Mouse (Mus musculus) heart, postnatal 10 days (tissue): ENCODE measurements at regions not wholly inside any gene's neighbourhood (a gene's known extent, or its start where the extent isn't known, plus 50 kb on each side); places are given as distances from the start of the nearest gene placed in this dataset.

ENCODE experiments used
- DNase-seq, 2 experiments: peaks; one replicate each; pipeline ENCODE4 v3.0.0; 2021
- intact Hi-C: fragments of 180-260 bp; cut with DNase I; formaldehyde crosslinking; loops from one replicate; pipeline ENCODE4 v1.15.1; 2025

DNA sequence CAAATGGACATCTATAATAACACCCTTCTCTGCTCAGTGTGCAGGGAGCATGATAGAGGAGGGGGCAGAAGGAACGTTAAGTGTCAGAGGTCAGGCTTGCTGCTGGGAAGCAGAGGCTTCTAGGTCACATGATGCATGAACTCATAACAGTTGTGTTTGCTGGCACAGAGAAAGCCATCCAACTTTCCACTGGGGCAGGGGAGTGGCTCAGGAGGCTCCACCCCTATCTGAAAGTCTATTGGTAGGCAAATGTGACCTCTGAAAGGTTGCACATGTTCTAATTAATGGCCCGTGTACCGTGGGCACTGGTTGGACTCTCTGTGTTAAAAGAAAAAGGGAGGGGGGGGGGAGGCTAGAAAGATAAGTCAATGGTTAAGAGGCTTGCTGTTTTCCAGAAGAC lies 224.6 kb downstream of the Slc16a7 start:
- intact Hi-C loops: no loop called here
- DNase-seq: no peak

DNA sequence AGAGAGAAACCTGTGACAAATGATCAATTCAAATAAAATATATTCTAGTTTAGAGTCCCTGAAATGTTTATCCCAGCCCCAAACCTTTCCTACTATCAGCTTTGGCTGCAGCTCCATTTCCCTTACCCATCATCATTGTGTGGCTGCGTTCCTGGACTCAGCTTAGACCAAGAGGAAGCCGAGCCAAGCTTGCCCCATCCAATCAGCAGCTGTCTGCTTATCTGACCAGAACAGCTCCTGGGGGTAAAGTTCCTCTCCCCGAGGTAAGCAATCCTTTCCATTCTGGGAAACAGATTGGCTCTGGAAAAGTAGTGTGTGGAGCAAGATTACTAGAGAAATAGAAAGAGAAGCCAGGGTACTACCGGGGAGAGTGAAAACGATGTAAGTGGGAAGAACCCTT lies 228.2 kb downstream of the Slc16a7 start:
- intact Hi-C loops: no loop called here
- DNase-seq: no peak

DNA sequence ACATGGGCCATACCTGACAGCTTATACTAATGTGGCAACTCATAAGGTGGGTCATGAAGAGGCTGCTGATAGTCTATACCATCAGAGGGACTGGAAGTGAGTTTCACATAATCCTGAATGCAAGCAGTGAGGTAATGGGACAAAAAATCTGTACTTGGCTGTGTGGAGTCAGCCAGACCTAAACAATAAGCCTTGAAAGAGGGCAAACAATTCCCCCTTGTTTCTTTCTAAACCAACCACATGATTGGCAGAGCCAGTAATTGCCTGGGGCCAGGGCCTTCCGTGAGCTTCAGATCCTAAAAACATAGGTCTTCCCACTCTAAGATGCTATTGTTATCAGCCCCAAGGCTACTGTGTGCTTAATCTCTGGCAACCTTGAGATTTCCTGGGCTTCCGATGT lies 240.5 kb downstream of the Slc16a7 start:
- intact Hi-C loops: no loop called here

DNA sequence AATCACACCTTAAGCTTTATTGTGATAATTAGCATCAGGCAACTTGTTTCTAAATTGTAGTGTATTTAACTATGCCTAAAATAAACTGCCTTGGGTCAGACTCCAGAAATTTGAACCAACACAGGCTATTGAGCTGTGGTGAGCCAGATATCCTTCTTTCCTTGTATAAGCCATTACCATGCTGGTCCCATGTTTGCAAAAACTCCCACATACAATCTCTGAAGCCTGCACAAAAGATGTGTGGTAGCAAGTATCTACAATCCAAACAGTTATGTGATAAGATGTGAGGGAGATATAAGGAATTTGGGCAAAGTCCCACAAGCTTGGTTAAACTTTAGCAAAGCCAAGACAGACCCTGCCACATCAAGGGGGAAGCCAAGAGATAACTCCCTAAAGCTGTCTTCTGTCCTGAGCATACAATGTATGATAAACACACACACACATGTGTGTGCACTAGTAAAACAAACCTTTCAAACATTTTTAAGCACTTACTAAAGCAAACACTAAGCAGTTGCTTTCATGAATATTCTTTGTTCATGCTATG lies 242.0 kb downstream of the Slc16a7 start:
- intact Hi-C loops: no loop called here
- no peak for DNase-seq

More for the DNA sequence above, 240.5 kb downstream of the Slc16a7 start:
- no peak for DNase-seq

DNA sequence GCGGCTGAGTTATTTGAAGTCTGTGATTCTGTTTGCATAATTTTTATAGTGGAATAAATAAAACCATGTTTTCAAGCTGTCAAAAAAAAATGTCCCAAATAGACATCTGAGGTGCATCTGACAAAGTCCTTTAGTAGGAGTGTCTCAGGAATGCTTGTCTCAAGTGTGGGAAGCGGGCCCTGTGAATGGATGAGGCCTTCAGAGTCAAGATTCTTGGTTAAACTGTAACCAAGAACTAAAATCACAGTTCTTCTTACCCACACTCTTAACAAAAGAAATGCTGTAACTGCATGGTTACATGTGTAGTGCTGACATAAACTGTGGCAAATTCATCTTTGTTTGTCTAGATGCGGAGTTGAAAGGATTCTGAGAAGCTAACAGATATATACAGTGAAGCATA lies 242.9 kb downstream of the Slc16a7 start:
- intact Hi-C loops: no loop called here
- DNase-seq: no peak

DNA sequence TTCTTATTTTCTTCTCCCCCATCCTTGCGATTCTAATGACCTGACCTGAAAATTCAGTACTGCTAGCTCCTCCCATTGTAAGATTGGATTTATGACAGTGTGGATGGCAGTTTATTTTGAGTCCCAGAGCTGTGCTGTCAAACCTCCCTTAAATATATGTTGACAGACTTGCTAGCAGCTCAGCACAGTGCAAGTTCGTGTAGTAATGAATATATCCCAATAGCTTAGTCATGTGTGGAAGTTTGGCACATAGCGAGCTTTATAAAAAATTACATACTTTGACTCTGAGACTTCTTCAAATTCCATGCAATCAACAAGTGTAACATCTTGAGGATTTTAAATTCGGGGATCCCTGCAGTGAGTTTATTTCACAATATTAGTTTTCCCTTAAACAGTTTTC lies 243.5 kb downstream of the Slc16a7 start:
- intact Hi-C loops: no loop called here
- no peak for DNase-seq

DNA sequence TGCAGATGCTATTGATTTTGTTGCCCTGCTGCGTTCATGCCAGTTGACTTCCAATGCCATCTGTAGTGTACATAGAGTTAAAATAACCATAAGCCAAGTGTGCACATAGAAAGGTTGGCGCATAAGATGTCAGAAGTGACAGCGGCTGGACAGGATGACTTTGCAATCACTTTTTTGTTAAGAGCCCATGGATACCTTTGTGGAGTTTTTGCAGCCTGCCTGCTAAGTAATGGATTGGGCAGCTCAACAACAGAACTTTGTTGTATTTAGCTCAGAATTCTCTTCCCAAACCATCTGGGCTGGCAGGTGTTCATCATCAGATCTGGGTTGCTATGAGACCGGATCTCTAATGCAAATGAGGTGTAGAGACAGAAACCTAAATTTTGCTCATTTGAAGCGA lies 267.5 kb downstream of the Slc16a7 start:
- DNase-seq: no peak
- intact Hi-C loops: no loop called here

DNA sequence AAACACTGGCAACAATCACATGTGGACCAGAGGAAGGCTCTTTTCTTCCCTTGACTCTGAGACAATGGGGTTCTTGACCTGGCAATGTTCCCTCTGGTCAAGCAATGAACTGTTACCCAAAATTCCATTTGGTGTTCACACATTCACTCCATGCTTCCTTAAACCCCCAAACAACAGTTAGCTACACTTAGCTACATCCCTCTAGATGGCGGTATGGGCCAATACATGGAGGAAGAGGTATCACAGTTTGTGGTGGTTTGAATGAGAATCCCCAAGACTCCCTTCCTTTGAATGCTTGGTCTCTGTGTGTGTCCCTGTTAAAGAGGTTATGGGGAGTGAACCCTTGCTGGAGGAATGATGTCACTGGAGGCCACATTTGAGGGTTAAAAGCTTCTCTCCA lies 274.9 kb downstream of the Slc16a7 start:
- intact Hi-C loops: no loop called here
- peak in 1 of 2 experiments; percentile 4 for DNase-seq

DNA sequence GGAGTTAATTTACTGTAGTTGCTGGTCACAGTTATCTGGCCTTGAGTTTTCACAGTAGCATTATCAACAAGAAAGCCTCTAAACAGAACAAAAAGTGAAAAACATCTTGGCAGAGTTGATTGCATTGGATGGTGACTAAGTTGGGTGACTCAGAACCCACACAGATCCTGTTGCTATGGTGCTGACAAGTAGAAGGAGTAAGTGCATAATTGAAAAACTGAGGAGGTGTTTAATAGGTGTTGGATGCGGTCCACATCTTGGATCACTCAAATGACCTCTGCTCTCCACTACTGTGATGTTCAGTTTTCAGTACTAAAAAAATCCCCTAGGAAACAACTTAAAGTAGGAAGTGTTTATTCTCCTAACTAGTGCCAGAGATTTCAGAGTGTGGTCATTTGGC lies 280.3 kb downstream of the Slc16a7 start:
- peak in 1 of 2 experiments; percentile 4 for DNase-seq
- intact Hi-C loops: loop anchor here (10.0 kb wide), 1 partner anchor 426 kb away; no protein-coding TSS in a partner anchor

DNA sequence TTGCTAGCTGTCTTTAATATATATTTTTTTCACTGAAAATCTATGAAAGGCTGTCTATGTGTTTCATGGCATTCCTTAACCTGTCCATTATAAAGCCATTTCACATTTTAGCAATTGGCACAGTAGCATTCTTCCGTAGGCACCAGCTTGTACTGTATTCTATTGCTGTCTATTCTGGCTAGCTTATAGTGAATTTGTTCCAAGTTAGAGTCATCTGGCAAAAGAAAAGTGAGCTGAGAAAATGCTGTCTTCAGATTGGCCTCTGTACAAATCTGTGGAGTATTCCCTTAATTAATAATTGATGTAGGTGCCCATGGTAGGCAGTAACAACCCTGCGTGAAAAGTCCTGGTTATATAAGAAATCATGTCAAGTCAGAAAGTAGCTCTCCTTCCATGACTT lies 304.3 kb downstream of the Slc16a7 start:
- no peak for DNase-seq

DNA sequence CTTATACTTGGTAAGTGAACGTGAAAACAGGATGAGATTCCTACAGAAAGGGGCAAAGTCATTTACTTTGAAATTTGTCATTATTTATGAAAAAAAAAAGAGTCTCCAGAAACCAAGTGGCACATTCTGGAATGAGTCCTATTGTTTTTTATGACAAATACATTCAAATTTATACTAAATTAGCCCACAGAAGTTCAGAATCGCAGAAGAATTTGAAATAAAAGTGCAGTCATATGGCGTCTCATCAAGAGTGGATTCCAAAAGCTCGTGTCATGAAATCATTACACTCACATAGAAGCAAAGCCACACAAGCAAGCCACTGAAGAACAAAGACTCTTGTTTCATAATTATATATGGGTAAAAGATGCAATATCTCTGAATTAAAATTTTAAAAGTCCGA lies 316.9 kb downstream of the Slc16a7 start:
- intact Hi-C loops: no loop called here

More for the DNA sequence above, 304.3 kb downstream of the Slc16a7 start:
- intact Hi-C loops: no loop called here

DNA sequence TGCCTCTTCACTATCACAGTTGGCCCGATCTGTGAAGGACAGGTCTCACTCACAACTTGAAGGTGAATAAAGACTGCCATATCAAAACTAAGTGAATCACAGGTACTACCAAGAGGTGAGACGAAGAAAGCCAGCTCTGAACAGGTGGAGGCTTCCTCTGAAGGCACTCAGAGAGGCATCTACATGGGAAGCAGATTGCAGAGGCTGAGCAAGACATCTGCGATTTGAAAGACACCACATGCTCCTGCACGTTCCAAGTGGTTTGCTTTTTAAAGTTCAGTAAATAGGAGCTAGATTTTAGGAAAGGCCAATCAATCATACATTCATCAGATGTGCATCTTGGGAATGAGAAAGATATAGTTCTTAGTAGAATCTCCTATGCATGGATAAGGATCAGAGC lies 319.0 kb downstream of the Slc16a7 start:
- DNase-seq: no peak
- intact Hi-C loops: no loop called here

More for the DNA sequence above, 316.9 kb downstream of the Slc16a7 start:
- DNase-seq: no peak

DNA sequence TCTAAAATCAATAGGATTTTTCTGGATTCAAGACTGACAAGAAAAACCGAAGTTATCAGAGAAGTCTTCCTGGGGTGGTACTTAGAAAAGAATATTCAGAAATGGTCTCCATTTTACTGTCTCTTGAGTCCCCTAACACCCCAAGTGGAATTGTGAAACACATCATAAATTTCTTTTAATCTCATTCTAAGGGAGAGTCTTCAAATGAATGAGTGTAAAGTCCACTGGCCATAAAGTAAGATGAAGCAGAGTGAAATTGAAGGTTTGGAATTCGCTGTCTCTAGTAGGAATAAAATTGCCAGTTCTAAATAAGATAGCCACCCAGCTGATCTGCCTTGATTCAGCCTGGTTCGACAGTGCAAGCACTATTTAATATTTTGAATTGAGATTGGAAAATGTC lies 350.0 kb downstream of the Slc16a7 start:
- intact Hi-C loops: no loop called here
- no peak for DNase-seq

DNA sequence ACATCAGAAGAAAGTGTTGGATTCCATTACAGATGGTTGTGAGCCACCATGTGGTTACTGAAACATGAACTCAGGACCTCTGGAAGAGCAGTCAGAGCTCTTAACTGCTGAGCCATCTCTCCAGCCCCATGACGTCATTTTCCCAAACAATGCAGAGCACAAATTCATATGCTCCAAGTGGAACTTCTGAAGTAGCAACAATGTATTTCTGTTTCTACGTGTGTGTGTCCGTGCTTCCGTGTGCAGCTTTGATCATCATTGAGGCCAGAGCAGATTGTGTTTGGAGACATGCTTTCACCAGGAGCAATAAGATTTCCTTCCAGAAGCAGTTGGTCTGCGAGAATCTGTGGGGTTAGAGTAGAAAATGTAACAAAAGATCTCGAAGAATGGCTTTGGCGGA lies 353.6 kb downstream of the Slc16a7 start:
- no peak for DNase-seq
- intact Hi-C loops: no loop called here

DNA sequence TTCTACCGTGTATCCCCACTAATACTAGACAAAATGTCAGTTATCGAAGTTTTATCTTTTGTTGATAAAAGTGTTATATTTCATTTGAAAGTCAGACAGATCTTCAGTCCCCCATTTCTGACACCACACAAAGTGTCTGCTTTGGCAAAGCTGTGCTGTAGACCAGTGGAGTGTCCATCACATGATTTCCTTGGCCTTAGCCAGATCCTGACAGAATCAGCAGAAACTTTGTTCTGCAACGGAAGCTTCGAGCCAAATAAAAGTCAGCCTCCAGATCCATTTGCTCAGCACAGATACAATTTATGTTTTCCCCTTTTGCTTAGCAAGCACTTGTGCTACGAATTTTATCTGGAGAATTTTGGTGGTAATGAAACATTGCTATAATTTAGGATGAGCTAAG lies 360.9 kb downstream of the Slc16a7 start:
- intact Hi-C loops: no loop called here
- peak; percentile 3 to 17 for DNase-seq

DNA sequence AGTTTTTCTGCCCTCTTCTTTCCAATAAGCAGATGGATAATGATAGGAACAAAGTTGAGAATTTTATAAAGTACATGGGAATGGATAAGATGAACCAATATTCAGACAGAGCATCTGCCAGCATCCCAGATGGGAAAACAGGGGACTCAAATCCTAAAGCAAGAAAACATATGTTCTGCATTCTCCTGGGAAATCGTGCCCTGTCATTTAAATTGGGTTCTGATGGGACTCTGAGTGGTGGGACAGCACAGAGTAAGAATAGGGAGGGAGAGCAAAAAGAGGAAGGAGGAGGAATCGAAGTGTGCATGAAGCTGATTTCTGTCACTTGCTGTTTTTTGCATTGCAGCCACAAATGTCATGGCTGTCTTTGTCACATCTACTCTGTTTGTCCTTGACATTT lies 362.4 kb downstream of the Slc16a7 start:
- intact Hi-C loops: no loop called here
- DNase-seq: no peak
